Mouse (Mus musculus): ENCODE measurements at regions not wholly inside any gene's neighbourhood (a gene's known extent, or its start where the extent isn't known, plus 50 kb on each side); places are given as distances from the start of the nearest gene placed in this dataset.
"Not testable (repeated sequence)": the region's sequence is repeated elsewhere in the genome, so short reads cannot be mapped to it uniquely, and the experiment has no call there.

GRCm38 (mm10) chr10:8136662-8137061 is 180.6 kb upstream of the Tab2 start:
- no peak for DNase-seq

GRCm38 (mm10) chr10:8135272-8135671 is 179.2 kb upstream of the Tab2 start:
- no peak for DNase-seq

- no peak for DNase-seq
Observed at GRCm38 (mm10) chr10:8134398-8134797, 178.4 kb upstream of the Tab2 start.

- DNase-seq, result no peak
Observed at GRCm38 (mm10) chr10:8133451-8133952, 177.5 kb upstream of the Tab2 start.

- DNase-seq, result no peak
Observed at GRCm38 (mm10) chr10:8132795-8133194, 176.8 kb upstream of the Tab2 start.

- DNase-seq, result no peak
Observed at GRCm38 (mm10) chr10:8130472-8131241, 174.6 kb upstream of the Tab2 start.

- DNase-seq, result no peak
Observed at GRCm38 (mm10) chr10:8130057-8130456, 174.0 kb upstream of the Tab2 start.

- DNase-seq, result no peak
Observed at GRCm38 (mm10) chr10:8124124-8124523, 168.1 kb upstream of the Tab2 start.

GRCm38 (mm10) chr10:8121895-8122294 is 165.9 kb upstream of the Tab2 start:
- DNase-seq, result no peak

GRCm38 (mm10) chr10:8116821-8117220 is 160.8 kb upstream of the Tab2 start:
- DNase-seq, result no peak

- not testable (repeated sequence) for DNase-seq
Observed at GRCm38 (mm10) chr10:8114932-8115331, 158.9 kb upstream of the Tab2 start.

GRCm38 (mm10) chr10:8114530-8114929 is 158.5 kb upstream of the Tab2 start:
- no peak for DNase-seq

GRCm38 (mm10) chr10:8100489-8100888 is 144.5 kb upstream of the Tab2 start:
- no peak for DNase-seq

- DNase-seq, result no peak
Observed at GRCm38 (mm10) chr10:8095924-8096323, 139.9 kb upstream of the Tab2 start.

GRCm38 (mm10) chr10:8095206-8095605 is 139.2 kb upstream of the Tab2 start:
- DNase-seq, result no peak

- DNase-seq, result no peak
Observed at GRCm38 (mm10) chr10:8091871-8092552, 136.0 kb upstream of the Tab2 start.

- peak in 1 of 2 experiments; percentile 5 for DNase-seq
Observed at GRCm38 (mm10) chr10:8089296-8089695, 133.3 kb upstream of the Tab2 start.

- DNase-seq, result no peak
Observed at GRCm38 (mm10) chr10:8088737-8089136, 132.7 kb upstream of the Tab2 start.

- no peak for DNase-seq
Observed at GRCm38 (mm10) chr10:8088321-8088720, 132.3 kb upstream of the Tab2 start.

- no peak for DNase-seq
Observed at GRCm38 (mm10) chr10:8087106-8087505, 131.1 kb upstream of the Tab2 start.

GRCm38 (mm10) chr10:8086442-8086841 is 130.4 kb upstream of the Tab2 start:
- no peak for DNase-seq

- no peak for DNase-seq
Observed at GRCm38 (mm10) chr10:8077904-8078811, 122.1 kb upstream of the Tab2 start.

- DNase-seq, result no peak
Observed at GRCm38 (mm10) chr10:8072463-8072862, 116.4 kb upstream of the Tab2 start.
